Mouse (Mus musculus): ENCODE results near the gene Fgf2.

- TF ChIP-seq POLR2A (IDR thresholded peaks at IDR 0.05; ENCODE audit: extremely low read depth, insufficient read depth, low read length) (no peak), CTCF (IDR thresholded peaks at IDR 0.05; ENCODE audit: extremely low read depth, insufficient read depth, low read length) (no peak)
Observed at GRCm38 (mm10) chr3:37418341-37418740, 70.2 kb downstream of the Fgf2 start.

Measured in cortical plate, adult 2 months (tissue).